Mouse (Mus musculus) kidney, postnatal 0 days (tissue): ENCODE results near the gene Gm12184. TPM values are rescaled to one million over a fixed set of nuclear protein-coding genes. Genes with fewer than 3 reads are reported as not detected.

Source experiments
- ATAC-seq: fragments of 200-750 bp; cut with Nextera tagmentation; replicated peaks from 2 replicates; pipeline ENCODE4 v1.8.0; 2017; ENCODE audit warnings: low read depth, moderate number of reproducible peaks, moderate TSS enrichment, moderate library complexity; ENCODE audit not compliant: low FRiP score
- DNase-seq: peaks from one replicate; pipeline ENCODE4 v3.0.0-alpha.2; 2016; ENCODE audit warnings: low spot score
- H3K27ac ChIP-seq: fragments of 300-500 bp; sonication (generic); 2 replicates; pipeline ENCODE4 v1.5.1; 2014; ENCODE audit warnings: mild to moderate bottlenecking
- H3K27me3 ChIP-seq: fragments of 300-500 bp; sonication (generic); 2 replicates; pipeline ENCODE4 v1.6.1; 2014; ENCODE audit warnings: low read length, mixed read lengths; ENCODE audit not compliant: insufficient read depth
- H3K36me3 ChIP-seq: fragments of 300-500 bp; sonication (generic); 2 replicates; pipeline ENCODE4 v1.6.1; 2014; ENCODE audit warnings: low read length, mixed read lengths; ENCODE audit not compliant: insufficient read depth
- H3K4me1 ChIP-seq: fragments of 300-500 bp; sonication (generic); replicated peaks from 2 replicates; pipeline ENCODE4 v1.6.1; 2014; ENCODE audit warnings: antibody characterized with exemption, low read length, mixed read lengths; ENCODE audit not compliant: insufficient read depth
- H3K4me2 ChIP-seq: fragments of 300-500 bp; sonication (generic); 2 replicates; pipeline ENCODE4 v1.6.1; 2014; ENCODE audit warnings: mild to moderate bottlenecking, low read length, moderate library complexity, mixed read lengths
- H3K4me3 ChIP-seq: fragments of 300-500 bp; sonication (generic); replicated peaks from 2 replicates; pipeline ENCODE4 v1.5.1; 2014; ENCODE audit warnings: low read depth, low read length
- H3K9ac ChIP-seq: fragments of 300-500 bp; sonication (generic); 2 replicates; pipeline ENCODE4 v1.6.1; 2014; ENCODE audit warnings: low read depth, low read length
- H3K9me3 ChIP-seq: fragments of 300-500 bp; sonication (generic); replicated peaks from 2 replicates; pipeline ENCODE4 v1.6.1; 2016; ENCODE audit warnings: low read length, inconsistent platforms, mixed read lengths
- CTCF ChIP-seq: IDR thresholded peaks from 2 replicates; pipeline ENCODE4 v1.5.1; 2016; ENCODE audit warnings: antibody characterized with exemption, low read depth, mild to moderate bottlenecking, moderate library complexity
- WGBS: fragments of 180-500 bp; shearing (Covaris S2); extraction: QIAGEN DNeasy Blood & Tissue Kit; methylation state at CpG from one replicate; pipeline ENCODE4 v1.1.7; 2014; 5-methylcytosine and 5-hydroxymethylcytosine counted together
- polyA plus RNA-seq: library from polyadenylated mRNA; unstranded; fragments of >200 nt; fragmentation: Nextera tagmentation; extraction: Ambion mirVana; gene quantifications from 2 replicates; pipeline ENCODE4 v1.2.1, GENCODE M21; 2015

Gm12184 gene
- polyA plus RNA-seq, 1 experiment from 2014 or later: 10.3 TPM

DNA sequence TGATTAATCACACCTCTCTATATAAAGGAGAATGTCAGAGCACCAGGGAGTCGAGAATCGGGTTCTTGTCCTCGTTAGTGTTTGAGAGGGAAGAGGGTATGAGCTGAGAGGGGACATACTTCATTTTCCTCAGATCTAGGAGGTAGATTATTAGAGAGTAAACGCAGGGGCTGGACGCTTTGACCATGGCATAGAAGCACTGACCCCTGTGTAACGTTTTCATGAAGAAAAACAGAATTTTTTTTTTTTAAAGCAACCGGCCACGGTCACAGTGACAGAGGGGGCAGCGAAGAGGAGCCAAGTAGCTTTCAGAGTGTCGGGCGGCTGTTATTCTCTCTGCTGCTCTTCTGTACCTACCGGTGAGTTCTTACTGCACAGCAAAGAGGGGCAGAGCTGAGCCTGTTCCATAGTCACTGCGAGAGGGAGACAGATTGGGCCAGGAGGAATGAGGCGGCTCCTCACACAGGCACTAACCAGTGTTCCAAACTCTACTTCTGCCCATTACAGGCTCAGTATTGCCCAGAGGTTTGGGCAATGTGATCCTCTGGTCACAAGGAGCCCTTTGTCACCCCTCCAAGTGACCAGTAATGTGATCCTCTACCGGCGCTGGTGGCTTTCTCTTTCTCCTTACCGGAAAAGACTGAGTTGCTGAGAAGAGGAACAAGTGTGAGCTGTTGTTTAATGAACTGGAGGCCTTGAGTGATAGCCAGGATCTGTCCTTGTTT, 45.5 kb upstream of the Gm12184 start:
- peak overlapping the region; percentile 73 for H3K4me2 ChIP-seq
- H3K4me3 ChIP-seq: peak overlapping the region; percentile 52
- peak overlapping the region; percentile 91 for H3K27ac ChIP-seq
- no peaks in the 10 kb centered on the region for H3K9me3 ChIP-seq
- ATAC-seq (no peak), DNase-seq (peak; percentile 70)
- H3K27me3 ChIP-seq: no peaks in the 10 kb centered on the region
- peaks cover 18% of the 10 kb centered on the region for H3K4me1 ChIP-seq
- no peak for TF ChIP-seq CTCF
- no peaks in the 10 kb centered on the region for H3K36me3 ChIP-seq
- WGBS: 3% methylated on average over 17 of the region's 17 CpGs
- H3K9ac ChIP-seq: peak overlapping the region; percentile 68

- Histone ChIP-seq H3K27ac (peak within 1 kb of the TSS; percentile 91), H3K9ac (peak within 1 kb of the TSS; percentile 68), H3K4me3 (peak within 1 kb of the TSS; percentile 52), H3K4me1 (peaks cover 18% of the 10 kb centered on the region), H3K9me3 (no peaks in the 10 kb centered on the region), H3K36me3 (peaks cover 6% of the 10 kb centered on the region; the same call in 1 of the 2 replicates), H3K27me3 (no peaks in the 10 kb centered on the region), H3K4me2 (peak within 1 kb of the TSS; percentile 73)
- ATAC-seq (peak; percentile 67), DNase-seq (peak; percentile 91)
- under 1% methylated on average over 19 of the region's 19 CpGs for WGBS
- TF ChIP-seq CTCF: no peak; the same call in 1 of the 2 replicates
Observed at GRCm38 (mm10) chr11:48871201-48871772, 44.8 kb upstream of the Gm12184 start, which contains the start of gene Irgm1. Gene Irgm1, minus strand, starts transcription at chr11:48871683.

- DNase-seq (no peak), ATAC-seq (no peak; the same call in 1 of the 2 replicates)
- H3K27ac ChIP-seq: peak overlapping the region; percentile 91
- peak overlapping the region; percentile 52 for H3K4me3 ChIP-seq
- WGBS: 23% methylated on average over 7 of the region's 7 CpGs
- no peaks in the 10 kb centered on the region for H3K9me3 ChIP-seq
- peak overlapping the region; percentile 68 for H3K9ac ChIP-seq
- H3K27me3 ChIP-seq: no peaks in the 10 kb centered on the region
- peak overlapping the region; percentile 73 for H3K4me2 ChIP-seq
- no peak for TF ChIP-seq CTCF
- peaks cover 18% of the 10 kb centered on the region for H3K4me1 ChIP-seq
- H3K36me3 ChIP-seq: peaks cover 11% of the 10 kb centered on the region; the same call in 1 of the 2 replicates
Observed at GRCm38 (mm10) chr11:48870781-48871180, 44.3 kb upstream of the Gm12184 start.

GRCm38 (mm10) chr11:48869380-48870110, 43.1 kb upstream of the Gm12184 start:
- Histone ChIP-seq H3K9me3 (no peaks in the 10 kb centered on the region), H3K36me3 (peaks cover 21% of the 10 kb centered on the region), H3K27me3 (no peaks in the 10 kb centered on the region), H3K27ac (peak overlapping the region; percentile 55; the same call in 1 of the 2 replicates), H3K4me3 (peak overlapping the region; percentile 52), H3K9ac (peak overlapping the region; percentile 42), H3K4me2 (peak overlapping the region; percentile 73), H3K4me1 (peaks cover 18% of the 10 kb centered on the region)
- 35% methylated on average over 7 of the region's 7 CpGs for WGBS
- TF ChIP-seq CTCF: no peak
- ATAC-seq (peak; percentile 33; the same call in 1 of the 2 replicates), DNase-seq (peak; percentile 21)

GRCm38 (mm10) chr11:48866481-48866880, 40.0 kb upstream of the Gm12184 start:
- TF ChIP-seq CTCF: no peak
- H3K4me3 ChIP-seq: no peak overlapping the region
- no peak overlapping the region for H3K9ac ChIP-seq
- no peak overlapping the region for H3K27ac ChIP-seq
- H3K4me2 ChIP-seq: no peak overlapping the region
- peaks cover 13% of the 10 kb centered on the region for H3K4me1 ChIP-seq
- WGBS: 93% methylated on average over 9 of the region's 9 CpGs
- H3K36me3 ChIP-seq: peaks cover 24% of the 10 kb centered on the region
- ATAC-seq (no peak), DNase-seq (no peak)
- no peaks in the 10 kb centered on the region for H3K9me3 ChIP-seq
- H3K27me3 ChIP-seq: no peaks in the 10 kb centered on the region

DNA sequence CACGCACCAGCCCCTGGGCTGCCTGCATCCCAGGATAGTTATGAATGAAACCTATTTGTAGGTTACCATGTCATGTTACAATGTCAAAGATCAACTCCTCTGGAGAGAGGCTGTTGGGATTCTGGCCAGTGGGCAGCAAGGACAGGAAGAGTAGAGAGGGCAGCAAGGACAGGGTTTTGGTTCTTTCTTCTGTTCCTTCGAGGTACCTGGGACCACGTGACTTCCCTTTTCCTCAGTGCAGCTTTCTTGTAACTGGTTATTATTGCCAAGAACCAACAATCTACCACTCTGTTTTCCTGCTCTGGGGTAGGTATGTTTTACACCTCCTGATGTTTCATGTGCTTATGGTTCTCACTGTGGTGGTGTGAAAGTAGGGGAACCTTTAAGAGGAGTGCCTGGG, 37.4 kb upstream of the Gm12184 start:
- Histone ChIP-seq H3K4me3 (no peak overlapping the region), H3K9me3 (no peaks in the 10 kb centered on the region), H3K36me3 (peaks cover 24% of the 10 kb centered on the region), H3K9ac (no peak overlapping the region), H3K4me2 (no peak overlapping the region), H3K27ac (no peak overlapping the region), H3K4me1 (peaks cover 3% of the 10 kb centered on the region; the same call in 1 of the 2 replicates), H3K27me3 (no peaks in the 10 kb centered on the region)
- ATAC-seq (no peak), DNase-seq (no peak)
- TF ChIP-seq CTCF: no peak
- WGBS: 87% methylated on average over 3 of the region's 3 CpGs
